Mouse (Mus musculus): ENCODE measurements around the gene E130308A19Rik. TPM values are rescaled to one million over a fixed set of nuclear protein-coding genes. Genes with fewer than 3 reads are reported as not detected.

E130308A19Rik gene
- polyA plus RNA-seq, 1 experiment, result 3.0 TPM

- H3K4me2 ChIP-seq (ENCODE audit: low read depth), result no peak overlapping the region
- no peak overlapping the region for H3K4me3 ChIP-seq
- no peaks in the 10 kb centered on the region for H3K36me3 ChIP-seq (ENCODE audit: control insufficient read depth, insufficient read depth)
- TF ChIP-seq POLR2AphosphoS2 (IDR thresholded peaks at IDR 0.05; ENCODE audit: insufficient read length, low read depth) (no peak), REST (IDR thresholded peaks at IDR 0.05; ENCODE audit: insufficient read depth, insufficient read length) (no peak), TCF12 (IDR thresholded peaks at IDR 0.05; ENCODE audit: insufficient read depth, poor library complexity, severe bottlenecking) (no peak), MYOG (IDR thresholded peaks at IDR 0.05; ENCODE audit: control insufficient read depth in 1 of 3, insufficient read depth in 1 of 3, insufficient read length in 2 of 3, low read depth in 2 of 3) (no peak), E2F4 (IDR thresholded peaks at IDR 0.05; ENCODE audit: insufficient read depth) (no peak), USF1 (IDR thresholded peaks at IDR 0.05; ENCODE audit: low read depth) (no peak), CEBPB (IDR thresholded peaks at IDR 0.05; ENCODE audit: insufficient read depth, poor library complexity, severe bottlenecking) (no peak), SRF (IDR thresholded peaks at IDR 0.05; ENCODE audit: control insufficient read depth, insufficient read length, low read depth) (no peak), MYOD1 (IDR thresholded peaks at IDR 0.05; ENCODE audit: control insufficient read depth in 1 of 3, insufficient read length in 2 of 3, low read depth in 2 of 3) (no peak), TCF3 (IDR thresholded peaks at IDR 0.05; ENCODE audit: insufficient read length, low read depth) (no peak), POLR2A (IDR thresholded peaks at IDR 0.05; ENCODE audit: insufficient read length, low read depth) (no peak), MAX (IDR thresholded peaks at IDR 0.05; ENCODE audit: low read depth) (no peak)
- H3ac ChIP-seq (ENCODE audit: control insufficient read depth, insufficient read length), result no peak overlapping the region
- no peaks in the 10 kb centered on the region for H3K27me3 ChIP-seq (ENCODE audit: control insufficient read depth, insufficient read depth, insufficient read length)
- H3K79me2 ChIP-seq (ENCODE audit: control insufficient read depth, insufficient read depth), result no peaks in the 10 kb centered on the region
Observed at GRCm38 (mm10) chr4:59634532-59634931, 8.5 kb downstream of the E130308A19Rik start.

- TF ChIP-seq USF1 (IDR thresholded peaks at IDR 0.05; ENCODE audit: low read depth) (no peak), TCF3 (IDR thresholded peaks at IDR 0.05; ENCODE audit: insufficient read length, low read depth) (no peak), MYOG (IDR thresholded peaks at IDR 0.05; ENCODE audit: control insufficient read depth in 1 of 3, insufficient read depth in 1 of 3, insufficient read length in 2 of 3, low read depth in 2 of 3) (no peak), MYOD1 (IDR thresholded peaks at IDR 0.05; ENCODE audit: control insufficient read depth in 1 of 3, insufficient read length in 2 of 3, low read depth in 2 of 3) (no peak), POLR2AphosphoS2 (IDR thresholded peaks at IDR 0.05; ENCODE audit: insufficient read length, low read depth) (no peak), E2F4 (IDR thresholded peaks at IDR 0.05; ENCODE audit: insufficient read depth) (no peak), TCF12 (IDR thresholded peaks at IDR 0.05; ENCODE audit: insufficient read depth, poor library complexity, severe bottlenecking) (no peak), SRF (IDR thresholded peaks at IDR 0.05; ENCODE audit: control insufficient read depth, insufficient read length, low read depth) (no peak), REST (IDR thresholded peaks at IDR 0.05; ENCODE audit: insufficient read depth, insufficient read length) (no peak)
- Histone ChIP-seq H3K27me3 (ENCODE audit: control insufficient read depth, insufficient read depth, insufficient read length) (no peaks in the 10 kb centered on the region), H3K4me2 (ENCODE audit: low read depth) (no peak overlapping the region)
Observed at GRCm38 (mm10) chr4:59639163-59639562, 13.2 kb downstream of the E130308A19Rik start.

GRCm38 (mm10) chr4:59640720-59641119, 14.7 kb downstream of the E130308A19Rik start:
- Histone ChIP-seq H3K79me2 (ENCODE audit: control insufficient read depth, insufficient read depth) (no peaks in the 10 kb centered on the region), H3K27me3 (ENCODE audit: control insufficient read depth, insufficient read depth, insufficient read length) (no peaks in the 10 kb centered on the region), H3K4me3 (no peak overlapping the region), H3ac (ENCODE audit: control insufficient read depth, insufficient read length) (no peak overlapping the region), H3K36me3 (ENCODE audit: control insufficient read depth, insufficient read depth) (no peaks in the 10 kb centered on the region), H3K4me2 (ENCODE audit: low read depth) (no peak overlapping the region)
- TF ChIP-seq SRF (IDR thresholded peaks at IDR 0.05; ENCODE audit: control insufficient read depth, insufficient read length, low read depth) (no peak), POLR2AphosphoS2 (IDR thresholded peaks at IDR 0.05; ENCODE audit: insufficient read length, low read depth) (no peak), E2F4 (IDR thresholded peaks at IDR 0.05; ENCODE audit: insufficient read depth) (no peak), MAX (IDR thresholded peaks at IDR 0.05; ENCODE audit: low read depth) (no peak), CEBPB (IDR thresholded peaks at IDR 0.05; ENCODE audit: insufficient read depth, poor library complexity, severe bottlenecking) (no peak), TCF3 (IDR thresholded peaks at IDR 0.05; ENCODE audit: insufficient read length, low read depth) (no peak), POLR2A (IDR thresholded peaks at IDR 0.05; ENCODE audit: insufficient read length, low read depth) (no peak), USF1 (IDR thresholded peaks at IDR 0.05; ENCODE audit: low read depth) (no peak)

More at GRCm38 (mm10) chr4:59639163-59639562, 13.2 kb downstream of the E130308A19Rik start:
- H3K36me3 ChIP-seq (ENCODE audit: control insufficient read depth, insufficient read depth), result no peaks in the 10 kb centered on the region
- H3K79me2 ChIP-seq (ENCODE audit: control insufficient read depth, insufficient read depth), result no peaks in the 10 kb centered on the region
- H3ac ChIP-seq (ENCODE audit: control insufficient read depth, insufficient read length), result no peak overlapping the region
- H3K4me3 ChIP-seq, result no peak overlapping the region

- no peak overlapping the region for H3K4me2 ChIP-seq (ENCODE audit: low read depth)
- H3K4me3 ChIP-seq, result no peak overlapping the region
- H3K79me2 ChIP-seq (ENCODE audit: control insufficient read depth, insufficient read depth), result no peaks in the 10 kb centered on the region
- H3K36me3 ChIP-seq (ENCODE audit: control insufficient read depth, insufficient read depth), result no peaks in the 10 kb centered on the region
- no peaks in the 10 kb centered on the region for H3K27me3 ChIP-seq (ENCODE audit: control insufficient read depth, insufficient read depth, insufficient read length)
- H3ac ChIP-seq (ENCODE audit: control insufficient read depth, insufficient read length), result no peak overlapping the region
- TF ChIP-seq USF1 (IDR thresholded peaks at IDR 0.05; ENCODE audit: low read depth) (no peak), TCF3 (IDR thresholded peaks at IDR 0.05; ENCODE audit: insufficient read length, low read depth) (no peak), MYOD1 (IDR thresholded peaks at IDR 0.05; ENCODE audit: control insufficient read depth in 1 of 3, insufficient read length in 2 of 3, low read depth in 2 of 3) (no peak), POLR2AphosphoS2 (IDR thresholded peaks at IDR 0.05; ENCODE audit: insufficient read length, low read depth) (no peak), MYOG (IDR thresholded peaks at IDR 0.05; ENCODE audit: control insufficient read depth in 1 of 3, insufficient read depth in 1 of 3, insufficient read length in 2 of 3, low read depth in 2 of 3) (no peak), CEBPB (IDR thresholded peaks at IDR 0.05; ENCODE audit: insufficient read depth, poor library complexity, severe bottlenecking) (no peak), E2F4 (IDR thresholded peaks at IDR 0.05; ENCODE audit: insufficient read depth) (no peak), MAX (IDR thresholded peaks at IDR 0.05; ENCODE audit: low read depth) (no peak), SRF (IDR thresholded peaks at IDR 0.05; ENCODE audit: control insufficient read depth, insufficient read length, low read depth) (no peak), REST (IDR thresholded peaks at IDR 0.05; ENCODE audit: insufficient read depth, insufficient read length) (no peak), POLR2A (IDR thresholded peaks at IDR 0.05; ENCODE audit: insufficient read length, low read depth) (no peak)
Observed at GRCm38 (mm10) chr4:59642039-59642438, 16.0 kb downstream of the E130308A19Rik start.

GRCm38 (mm10) chr4:59642657-59643056, 16.6 kb downstream of the E130308A19Rik start:
- H3K4me3 ChIP-seq, result no peak overlapping the region
- H3K79me2 ChIP-seq (ENCODE audit: control insufficient read depth, insufficient read depth), result no peaks in the 10 kb centered on the region
- no peak for TF ChIP-seq E2F4 (IDR thresholded peaks at IDR 0.05; ENCODE audit: insufficient read depth)
- TF ChIP-seq REST (IDR thresholded peaks at IDR 0.05; ENCODE audit: insufficient read depth, insufficient read length), result no peak
- no peak for TF ChIP-seq TCF12 (IDR thresholded peaks at IDR 0.05; ENCODE audit: insufficient read depth, poor library complexity, severe bottlenecking)
- no peak for TF ChIP-seq CEBPB (IDR thresholded peaks at IDR 0.05; ENCODE audit: insufficient read depth, poor library complexity, severe bottlenecking)
- no peak for TF ChIP-seq SRF (IDR thresholded peaks at IDR 0.05; ENCODE audit: control insufficient read depth, insufficient read length, low read depth)
- TF ChIP-seq MAX (IDR thresholded peaks at IDR 0.05; ENCODE audit: low read depth), result no peak
- TF ChIP-seq POLR2A (IDR thresholded peaks at IDR 0.05; ENCODE audit: insufficient read length, low read depth), result no peak
- TF ChIP-seq MYOD1 (IDR thresholded peaks at IDR 0.05; ENCODE audit: control insufficient read depth in 1 of 3, insufficient read length in 2 of 3, low read depth in 2 of 3), result no peak
- TF ChIP-seq POLR2AphosphoS2 (IDR thresholded peaks at IDR 0.05; ENCODE audit: insufficient read length, low read depth), result no peak
- H3K4me2 ChIP-seq (ENCODE audit: low read depth), result no peak overlapping the region
- H3ac ChIP-seq (ENCODE audit: control insufficient read depth, insufficient read length), result no peak overlapping the region
- no peaks in the 10 kb centered on the region for H3K27me3 ChIP-seq (ENCODE audit: control insufficient read depth, insufficient read depth, insufficient read length)
- H3K36me3 ChIP-seq (ENCODE audit: control insufficient read depth, insufficient read depth), result no peaks in the 10 kb centered on the region

Data from myocyte (in vitro differentiated cells).